ENCODE assay signal across 8 mouse cellular contexts in the genomic region with DNA sequence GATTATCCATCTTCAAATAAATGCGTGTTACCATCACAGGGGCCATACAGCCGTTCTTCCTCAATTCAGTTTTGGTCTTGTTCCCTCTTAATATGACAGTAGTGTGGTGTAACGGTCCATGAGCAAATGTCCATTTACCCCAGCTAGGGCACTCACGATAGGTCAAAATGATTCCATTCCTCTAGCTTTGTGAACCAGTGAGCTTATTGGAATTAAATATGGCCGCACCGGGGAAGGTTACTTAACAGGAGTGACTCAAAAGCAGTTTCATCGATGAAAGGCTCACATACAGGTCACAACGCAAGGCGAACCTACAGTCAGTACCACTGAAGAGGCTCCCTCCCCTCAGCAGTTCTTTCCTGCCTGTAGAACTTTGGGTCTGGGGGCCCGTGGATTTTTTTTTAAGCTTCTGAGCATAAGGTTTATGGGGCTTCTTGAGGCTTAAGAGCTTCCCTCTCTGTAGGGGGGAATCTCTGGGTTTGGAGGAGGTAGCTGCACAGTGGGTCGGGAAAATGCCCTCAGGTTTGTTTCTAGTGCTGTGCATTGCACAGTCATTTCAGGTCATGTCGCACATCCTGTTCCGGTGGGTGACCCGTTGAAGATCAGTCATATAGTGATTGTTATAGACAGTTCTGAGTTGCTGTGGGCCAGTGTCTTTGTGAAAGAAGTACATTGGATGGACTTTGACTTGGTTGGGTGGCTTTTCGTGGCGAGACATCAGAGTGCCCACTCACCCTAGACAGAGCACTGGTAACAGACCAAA. TPM values are rescaled to one million over a fixed set of nuclear protein-coding genes. Genes with fewer than 3 reads are reported as not detected.
DNase-seq lines count a peak whose midpoint lies in the region; ATAC-seq and TF ChIP-seq lines count a peak whose summit lies in the region.

No protein-coding gene starts in this region.

- no peak for ATAC-seq in heart, embryonic 13.5 days (ENCODE audit: extremely low read depth, insufficient number of reproducible peaks, low FRiP score, low TSS enrichment)
- no peak for ATAC-seq in embryonic facial prominence, embryonic 12.5 days (ENCODE audit: insufficient number of reproducible peaks, insufficient read depth, low FRiP score, low TSS enrichment)
- ATAC-seq in intestine, embryonic 15.5 days, result 0 out of 2 replicates have a peak, but pooled peaks have one; percentile 1
- peak; percentile 8; the same call in 1 of the 2 replicates for ATAC-seq in midbrain, embryonic 12.5 days (ENCODE audit: low FRiP score, low read depth)

- H3K36me3 ChIP-seq in heart, embryonic 13.5 days, result peaks cover 34% of the 10 kb centered on the region
- peaks cover 10% of the 10 kb centered on the region for H3K36me3 ChIP-seq in ES-E14 (ENCODE audit: control insufficient read depth, insufficient read depth, low read length, poor library complexity, severe bottlenecking)
- peaks cover 28% of the 10 kb centered on the region for H3K36me3 ChIP-seq in embryonic facial prominence, embryonic 12.5 days
- peaks cover 14% of the 10 kb centered on the region; the same call in 1 of the 2 replicates for H3K36me3 ChIP-seq in intestine, embryonic 15.5 days
- peaks cover 29% of the 10 kb centered on the region for H3K36me3 ChIP-seq in midbrain, embryonic 12.5 days

- H3K9ac ChIP-seq in heart, embryonic 13.5 days, result peak overlapping the region; percentile 85
- peak overlapping the region; percentile 99 for H3K9ac ChIP-seq in ES-E14 (ENCODE audit: insufficient read depth, low read depth, low read length, poor library complexity, severe bottlenecking)
- H3K9ac ChIP-seq in embryonic facial prominence, embryonic 12.5 days, result peak overlapping the region; percentile 75
- peak overlapping the region; percentile 83 for H3K9ac ChIP-seq in intestine, embryonic 15.5 days
- peak overlapping the region; percentile 81 for H3K9ac ChIP-seq in midbrain, embryonic 12.5 days (replicated peaks)

- H3K4me1 ChIP-seq in heart, embryonic 13.5 days, result peaks cover 18% of the 10 kb centered on the region
- H3K4me1 ChIP-seq in ES-E14 (ENCODE audit: control insufficient read depth in 2 of 2, insufficient read depth in 2 of 2, low read length in 2 of 2, poor library complexity in 1 of 2), result peaks cover 5 to 7% of the 10 kb centered on the region in 2 experiments; a peak in 3 of 4 replicates
- H3K4me1 ChIP-seq in embryonic facial prominence, embryonic 12.5 days, result peaks cover 15% of the 10 kb centered on the region
- H3K4me1 ChIP-seq in intestine, embryonic 15.5 days (replicated peaks), result peaks cover 14% of the 10 kb centered on the region
- H3K4me1 ChIP-seq in midbrain, embryonic 12.5 days, result peaks cover 19% of the 10 kb centered on the region

- no peaks in the 10 kb centered on the region for H3K27me3 ChIP-seq in heart, embryonic 13.5 days (replicated peaks)
- no peaks in the 10 kb centered on the region for H3K27me3 ChIP-seq in embryonic facial prominence, embryonic 12.5 days
- H3K27me3 ChIP-seq in intestine, embryonic 15.5 days (replicated peaks), result no peaks in the 10 kb centered on the region
- H3K27me3 ChIP-seq in midbrain, embryonic 12.5 days, result no peaks in the 10 kb centered on the region

- WGBS in heart, embryonic 13.5 days, result 34% methylated on average over 16 of the region's 16 CpGs
- 36% methylated on average over 16 of the region's 16 CpGs for whole genome bisulfite sequencing in embryonic facial prominence, embryonic 12.5 days
- WGBS in intestine, embryonic 15.5 days, result 34% methylated on average over 16 of the region's 16 CpGs
- WGBS in midbrain, embryonic 12.5 days, result 39% methylated on average over 16 of the region's 16 CpGs

- no peaks in the 10 kb centered on the region for H3K9me3 ChIP-seq in heart, embryonic 13.5 days
- H3K9me3 ChIP-seq in ES-E14 (ENCODE audit: control insufficient read depth, insufficient read depth, low read depth, low read length), result no peaks in the 10 kb centered on the region
- no peaks in the 10 kb centered on the region for H3K9me3 ChIP-seq in embryonic facial prominence, embryonic 12.5 days
- H3K9me3 ChIP-seq in intestine, embryonic 15.5 days, result no peaks in the 10 kb centered on the region
- no peaks in the 10 kb centered on the region for H3K9me3 ChIP-seq in midbrain, embryonic 12.5 days

- H3K4me3 ChIP-seq in heart, embryonic 13.5 days, result peak overlapping the region; percentile 79
- peak overlapping the region; percentile 82 to 96 for H3K4me3 ChIP-seq in ES-E14 (ENCODE audit: insufficient read depth in 1 of 2, low read depth in 1 of 2, low read length in 2 of 2, poor library complexity in 1 of 2, severe bottlenecking in 1 of 2)
- peak overlapping the region; percentile 66 for H3K4me3 ChIP-seq in embryonic facial prominence, embryonic 12.5 days
- H3K4me3 ChIP-seq in intestine, embryonic 15.5 days (replicated peaks), result peak overlapping the region; percentile 94
- peak overlapping the region; percentile 81 for H3K4me3 ChIP-seq in midbrain, embryonic 12.5 days

- in situ Hi-C loops in ES-E14 (cut with MboI; ENCODE audit: low sequenced_read_pairs in 2 of 2, unreplicated experiment in 2 of 2), result no loop called here

- peak overlapping the region; percentile 84 for H3K4me2 ChIP-seq in heart, embryonic 13.5 days
- H3K4me2 ChIP-seq in embryonic facial prominence, embryonic 12.5 days (replicated peaks), result peak overlapping the region; percentile 87
- H3K4me2 ChIP-seq in intestine, embryonic 15.5 days (replicated peaks), result peak overlapping the region; percentile 58
- peak overlapping the region; percentile 73 for H3K4me2 ChIP-seq in midbrain, embryonic 12.5 days (replicated peaks)

- H3K27ac ChIP-seq in heart, embryonic 13.5 days (replicated peaks), result peak overlapping the region; percentile 95
- no peak overlapping the region for H3K27ac ChIP-seq in ES-E14 (ENCODE audit: insufficient read depth, low read depth, low read length, poor library complexity, severe bottlenecking)
- H3K27ac ChIP-seq in embryonic facial prominence, embryonic 12.5 days, result peak overlapping the region; percentile 91
- no peak overlapping the region for H3K27ac ChIP-seq in intestine, embryonic 15.5 days
- H3K27ac ChIP-seq in midbrain, embryonic 12.5 days (replicated peaks), result peak overlapping the region; percentile 95

- DNase-seq in heart, postnatal 4 days, result no peak
- no peak for DNase-seq in ES-E14 (ENCODE audit: low read depth, low spot score)
- DNase-seq in ovary, postnatal 36 days (ENCODE audit: low spot score), result no peak
- no peak for DNase-seq in cerebellum, postnatal 36 days

TF ChIP-seq in ES-E14, 5 proteins besides CTCF, POLR2A, EP300 and RAD21:
- TF ChIP-seq CHD2 (IDR thresholded peaks at IDR 0.05; ENCODE audit: low read depth, low read length), result no peak
- TF ChIP-seq ZC3H11A (IDR thresholded peaks at IDR 0.05; ENCODE audit: borderline replicate concordance, low read depth, low read length), result no peak
- TF ChIP-seq ZNF384 (IDR thresholded peaks at IDR 0.05; ENCODE audit: low read depth, low read length), result no peak
- no peak for TF ChIP-seq HCFC1 (IDR thresholded peaks at IDR 0.05; ENCODE audit: borderline replicate concordance, insufficient read depth, low read length)
- TF ChIP-seq MAFK (IDR thresholded peaks at IDR 0.05; ENCODE audit: insufficient read depth, low read depth, low read length), result no peak

RNA-seq across cellular contexts. Expression of a gene that starts 0.9 kb away (rescaled TPM):
- 47.4 and 47.7 TPM in 2 replicates for polyA plus RNA-seq in heart, embryonic 13.5 days (2015; fragmentation: Nextera tagmentation; extraction: Ambion mirVana)
- 10 to 100 TPM; 56.2 to 56.3 TPM for total RNA-seq in heart, postnatal 4 days (2021)
- 80.0 and 96.7 TPM in 2 replicates for total RNA-seq in ES-E14 (2012; rRNA removed)
- polyA plus RNA-seq in embryonic facial prominence, embryonic 12.5 days (2016; fragmentation: Nextera tagmentation; extraction: Ambion mirVana), result 62.1 and 66.6 TPM in 2 replicates
- 43.4 and 51.2 TPM in 2 replicates for polyA plus RNA-seq in intestine, embryonic 15.5 days (2015; fragmentation: Nextera tagmentation; extraction: Ambion mirVana)
- 63.0 and 72.2 TPM in 2 replicates for polyA plus RNA-seq in midbrain, embryonic 12.5 days (2016; fragmentation: Nextera tagmentation; extraction: Ambion mirVana)

RNA-seq across cellular contexts. Expression of a gene that starts 36.6 kb away (rescaled TPM):
- 1.3 and 1.4 TPM in 2 replicates for polyA plus RNA-seq in heart, embryonic 13.5 days (2015; fragmentation: Nextera tagmentation; extraction: Ambion mirVana)
- total RNA-seq in heart, postnatal 4 days (2021), result not detected
- 1.4 and 1.6 TPM in 2 replicates for total RNA-seq in ES-E14 (2012; rRNA removed)
- polyA plus RNA-seq in embryonic facial prominence, embryonic 12.5 days (2016; fragmentation: Nextera tagmentation; extraction: Ambion mirVana), result 11.3 and 12.9 TPM in 2 replicates
- polyA plus RNA-seq in intestine, embryonic 15.5 days (2015; fragmentation: Nextera tagmentation; extraction: Ambion mirVana), result 2.6 and 2.7 TPM in 2 replicates
- 43.2 and 46.4 TPM in 2 replicates for polyA plus RNA-seq in midbrain, embryonic 12.5 days (2016; fragmentation: Nextera tagmentation; extraction: Ambion mirVana)

RNA-seq across cellular contexts. Expression of a gene that starts 40.0 kb away (rescaled TPM):
- 13.5 and 14.7 TPM in 2 replicates for polyA plus RNA-seq in heart, embryonic 13.5 days (2015; fragmentation: Nextera tagmentation; extraction: Ambion mirVana)
- 1 to 10 TPM; 6.7 to 7.0 TPM for total RNA-seq in heart, postnatal 4 days (2021)
- total RNA-seq in ES-E14 (2012; rRNA removed), result 16.2 and 25.3 TPM in 2 replicates
- polyA plus RNA-seq in embryonic facial prominence, embryonic 12.5 days (2016; fragmentation: Nextera tagmentation; extraction: Ambion mirVana), result 37.4 and 40.6 TPM in 2 replicates
- polyA plus RNA-seq in intestine, embryonic 15.5 days (2015; fragmentation: Nextera tagmentation; extraction: Ambion mirVana), result 20.3 and 21.7 TPM in 2 replicates
- polyA plus RNA-seq in midbrain, embryonic 12.5 days (2016; fragmentation: Nextera tagmentation; extraction: Ambion mirVana), result 38.9 and 41.7 TPM in 2 replicates

RNA-seq across cellular contexts. Expression of a gene that starts 55.3 kb away (rescaled TPM):
- 30.4 and 31.1 TPM in 2 replicates for polyA plus RNA-seq in heart, embryonic 13.5 days (2015; fragmentation: Nextera tagmentation; extraction: Ambion mirVana)
- 10 to 100 TPM; 65.4 to 68.0 TPM for total RNA-seq in heart, postnatal 4 days (2021)
- total RNA-seq in ES-E14 (2012; rRNA removed), result 34.3 and 42.5 TPM in 2 replicates
- 42.2 and 42.7 TPM in 2 replicates for polyA plus RNA-seq in embryonic facial prominence, embryonic 12.5 days (2016; fragmentation: Nextera tagmentation; extraction: Ambion mirVana)
- polyA plus RNA-seq in intestine, embryonic 15.5 days (2015; fragmentation: Nextera tagmentation; extraction: Ambion mirVana), result 26.0 and 26.4 TPM in 2 replicates
- 37.3 and 44.0 TPM in 2 replicates for polyA plus RNA-seq in midbrain, embryonic 12.5 days (2016; fragmentation: Nextera tagmentation; extraction: Ambion mirVana)

Comparison
In these comparisons a context has a peak if more than half of its experiments do, and no peak if none do; other contexts are left out.
1. ATAC-seq: peak in intestine, embryonic 15.5 days (single experiment) and midbrain, embryonic 12.5 days (single experiment); none in heart, embryonic 13.5 days (single experiment) and embryonic facial prominence, embryonic 12.5 days (single experiment).
2. H3K27ac ChIP-seq: peak in heart, embryonic 13.5 days (single experiment), embryonic facial prominence, embryonic 12.5 days (single experiment) and midbrain, embryonic 12.5 days (single experiment); none in ES-E14 (single experiment) and intestine, embryonic 15.5 days (single experiment).
3. Peak in every context shown above with its lines, with median percentiles within 50 percentile points of each other: H3K4me2 ChIP-seq, H3K4me3 ChIP-seq and H3K9ac ChIP-seq.